Mouse (Mus musculus) kidney, embryonic 16.5 days (tissue): ENCODE data around the gene Nectin1. TPM values are rescaled to one million over a fixed set of nuclear protein-coding genes. Genes with fewer than 3 reads are reported as not detected.

ENCODE experiments used
- ATAC-seq: fragments of 200-750 bp; cut with Nextera tagmentation; 2 replicates; pipeline ENCODE4 v1.8.0; 2017; ENCODE audit warnings: moderate TSS enrichment; ENCODE audit not compliant: low FRiP score, low TSS enrichment
- H3K27ac ChIP-seq: fragments of 300-500 bp; sonication (generic); 2 replicates; pipeline ENCODE4 v1.5.1; 2014; ENCODE audit warnings: low read length
- H3K27me3 ChIP-seq: fragments of 300-500 bp; sonication (generic); 2 replicates; pipeline ENCODE4 v1.6.1; 2014; ENCODE audit warnings: low read length, control low read depth, mixed read lengths; ENCODE audit not compliant: insufficient read depth
- H3K36me3 ChIP-seq: fragments of 300-500 bp; sonication (generic); 2 replicates; pipeline ENCODE4 v1.6.1; 2014; ENCODE audit warnings: low read length, control low read depth, mixed read lengths; ENCODE audit not compliant: insufficient read depth
- H3K4me1 ChIP-seq: fragments of 300-500 bp; sonication (generic); 2 replicates; pipeline ENCODE4 v1.6.1; 2014; ENCODE audit warnings: low read length, control low read depth, mixed read lengths; ENCODE audit not compliant: insufficient read depth
- H3K4me2 ChIP-seq: fragments of 300-500 bp; sonication (generic); replicated peaks from 2 replicates; pipeline ENCODE4 v1.6.1; 2014; ENCODE audit warnings: low read depth, low read length
- H3K4me3 ChIP-seq: fragments of 300-500 bp; sonication (generic); 2 replicates; pipeline ENCODE4 v1.5.1; 2014; ENCODE audit warnings: mild to moderate bottlenecking, low read length
- H3K9ac ChIP-seq: fragments of 300-500 bp; sonication (generic); replicated peaks from 2 replicates; pipeline ENCODE4 v1.6.1; 2014; ENCODE audit warnings: low read length
- H3K9me3 ChIP-seq: fragments of 300-500 bp; sonication (generic); 2 replicates; pipeline ENCODE4 v1.6.1; 2016; ENCODE audit warnings: low read length, control low read depth
- WGBS: fragments of 180-500 bp; shearing (Covaris S2); extraction: QIAGEN DNeasy Blood & Tissue Kit; methylation state at CpG from one replicate; pipeline ENCODE4 v1.1.7; 2014; 5-methylcytosine and 5-hydroxymethylcytosine counted together
- polyA plus RNA-seq: library from polyadenylated mRNA; unstranded; fragments of >200 nt; fragmentation: Nextera tagmentation; extraction: Ambion mirVana; gene quantifications from 2 replicates; pipeline ENCODE4 v1.2.1, GENCODE M21; 2015

Nectin1 gene
- polyA plus RNA-seq, 1 experiment from 2014 or later, result 4.7 TPM

DNA sequence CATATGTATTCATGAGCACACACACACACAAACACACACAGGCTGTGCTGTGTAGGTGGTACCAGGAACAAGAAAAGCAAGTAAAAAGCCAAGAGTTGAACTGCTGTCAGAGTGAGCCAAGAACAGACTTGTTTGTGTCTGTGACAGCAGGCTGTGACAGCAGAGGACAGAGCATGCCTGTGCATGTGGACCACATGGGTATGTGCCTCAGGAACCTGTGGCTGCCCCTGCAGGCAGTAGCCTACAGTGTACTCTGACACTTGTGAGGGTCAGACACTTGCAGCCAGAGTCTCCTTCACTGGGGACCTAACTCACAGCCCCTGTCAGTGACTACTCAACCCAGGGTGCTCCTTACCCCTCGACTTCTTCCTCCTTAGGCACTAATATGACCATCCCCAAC lies 23.7 kb upstream of the Nectin1 start:
- no peak overlapping the region for H3K4me3 ChIP-seq
- ATAC-seq, result no peak
- H3K27ac ChIP-seq, result no peak overlapping the region
- H3K4me2 ChIP-seq, result no peak overlapping the region
- no peaks in the 10 kb centered on the region for H3K9me3 ChIP-seq
- no peak overlapping the region for H3K9ac ChIP-seq
- H3K36me3 ChIP-seq, result no peaks in the 10 kb centered on the region
- H3K4me1 ChIP-seq, result no peaks in the 10 kb centered on the region
- WGBS, result 72% methylated on average over 1 of the region's 1 CpGs
- H3K27me3 ChIP-seq, result peaks cover 3% of the 10 kb centered on the region; the same call in 1 of the 2 replicates

DNA sequence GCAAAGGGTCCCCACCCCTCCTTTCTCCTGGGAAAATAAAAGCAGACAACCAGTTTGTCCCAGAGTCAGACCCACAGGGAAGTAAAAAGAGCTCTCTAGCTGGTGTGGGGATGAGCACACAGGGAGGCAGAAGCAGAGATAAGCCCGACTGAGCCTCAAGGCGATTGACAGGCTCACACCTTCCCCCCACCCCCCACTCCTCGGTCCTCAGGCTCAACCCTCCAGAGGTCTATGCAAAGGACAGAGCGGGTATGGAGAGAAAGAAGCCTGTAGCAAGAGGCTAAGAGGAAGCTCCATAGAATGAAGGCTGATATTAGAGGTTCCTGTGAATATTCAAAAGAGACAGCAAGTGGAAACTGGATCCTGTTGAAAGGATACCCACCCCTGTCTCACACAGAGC lies 19.7 kb upstream of the Nectin1 start:
- Histone ChIP-seq H3K27ac (no peak overlapping the region), H3K4me2 (no peak overlapping the region), H3K4me1 (0 out of 2 replicates have a peak, but pooled peaks cover 2% of the 10 kb centered on the region), H3K9ac (no peak overlapping the region), H3K9me3 (no peaks in the 10 kb centered on the region), H3K4me3 (no peak overlapping the region), H3K36me3 (no peaks in the 10 kb centered on the region), H3K27me3 (peaks cover 6% of the 10 kb centered on the region; the same call in 1 of the 2 replicates)
- no peak for ATAC-seq
- 33% methylated on average over 4 of the region's 4 CpGs for WGBS

DNA sequence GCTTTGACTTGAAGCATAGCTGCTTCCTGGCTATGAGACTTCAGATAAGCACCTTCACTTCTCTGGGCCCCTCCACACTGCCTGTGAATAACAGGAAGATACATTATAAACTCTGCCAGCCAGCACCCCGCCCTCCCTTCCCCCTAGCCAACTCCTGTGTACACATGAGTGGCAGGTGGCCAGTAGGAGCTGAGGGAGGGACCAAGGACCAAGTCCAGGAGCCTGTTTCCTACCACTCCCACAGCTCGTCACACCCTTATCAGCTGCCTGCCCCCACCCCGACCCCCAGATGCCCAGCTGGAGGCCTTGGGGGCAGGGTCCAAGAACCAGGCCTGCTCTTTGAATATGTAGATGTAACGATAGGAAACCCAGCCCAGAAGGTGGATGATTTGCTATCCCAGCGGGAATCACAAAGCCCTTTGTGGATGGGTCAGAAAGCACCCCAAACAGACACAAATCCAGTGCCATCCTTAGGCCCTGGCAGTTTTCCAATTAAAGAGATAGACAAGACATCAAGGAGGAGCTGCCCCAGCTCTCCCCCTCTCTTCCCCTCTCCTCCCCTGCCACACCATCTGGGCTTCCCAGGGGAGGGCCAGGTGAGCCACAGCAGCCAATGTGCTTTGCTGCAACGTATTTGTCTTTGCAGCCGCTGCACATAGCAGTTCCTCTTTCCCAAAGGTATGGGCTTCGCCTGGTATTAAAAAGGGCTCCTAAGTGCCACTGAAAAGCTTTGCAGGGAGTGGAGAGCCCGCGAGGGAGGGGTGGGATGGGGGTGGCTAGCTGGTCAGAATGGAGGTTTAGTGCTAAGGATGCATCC lies 14.1 kb upstream of the Nectin1 start:
- ATAC-seq, result no peak
- Histone ChIP-seq H3K9ac (no peak overlapping the region), H3K36me3 (no peaks in the 10 kb centered on the region), H3K4me2 (no peak overlapping the region), H3K4me3 (no peak overlapping the region), H3K9me3 (no peaks in the 10 kb centered on the region), H3K27me3 (peaks cover 13% of the 10 kb centered on the region), H3K27ac (no peak overlapping the region), H3K4me1 (peaks cover 26% of the 10 kb centered on the region)
- 16% methylated on average over 10 of the region's 10 CpGs for WGBS

DNA sequence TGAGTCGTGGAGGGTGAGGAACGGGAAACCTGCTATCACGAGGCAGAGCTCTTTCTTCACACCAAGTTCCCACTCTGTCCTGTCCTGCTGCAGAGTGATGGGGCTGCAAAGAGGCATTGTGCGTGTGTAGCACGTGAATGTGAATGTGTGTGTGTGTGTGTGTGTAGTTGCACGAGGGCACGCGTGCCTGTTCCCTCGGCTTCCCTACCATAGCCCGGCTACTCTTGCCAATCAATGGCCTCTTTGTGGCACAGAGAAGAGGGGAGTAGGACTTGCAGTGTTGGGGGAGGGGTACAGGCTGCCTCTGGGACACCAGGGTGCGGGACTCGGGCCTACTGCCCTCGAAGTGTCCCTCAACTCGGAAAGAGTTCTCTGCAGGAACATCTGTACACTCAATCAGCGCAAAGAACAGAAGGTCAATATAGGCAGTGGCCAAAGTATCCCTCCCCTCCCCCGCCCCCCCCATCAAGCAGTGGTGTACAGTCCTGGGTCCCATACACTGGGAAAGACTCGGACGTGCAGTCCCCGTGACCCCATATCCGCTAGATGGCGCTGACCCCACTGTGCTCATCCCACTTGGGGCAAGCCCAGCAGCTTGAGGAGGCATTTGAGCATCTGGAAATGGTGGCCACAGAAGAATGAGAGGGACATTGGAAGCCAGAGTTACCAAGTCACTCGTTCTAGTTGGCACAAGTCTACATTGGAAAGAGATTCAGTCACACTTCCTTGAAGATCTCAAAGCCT lies 13.3 kb upstream of the Nectin1 start:
- no peak overlapping the region for H3K27ac ChIP-seq

DNA sequence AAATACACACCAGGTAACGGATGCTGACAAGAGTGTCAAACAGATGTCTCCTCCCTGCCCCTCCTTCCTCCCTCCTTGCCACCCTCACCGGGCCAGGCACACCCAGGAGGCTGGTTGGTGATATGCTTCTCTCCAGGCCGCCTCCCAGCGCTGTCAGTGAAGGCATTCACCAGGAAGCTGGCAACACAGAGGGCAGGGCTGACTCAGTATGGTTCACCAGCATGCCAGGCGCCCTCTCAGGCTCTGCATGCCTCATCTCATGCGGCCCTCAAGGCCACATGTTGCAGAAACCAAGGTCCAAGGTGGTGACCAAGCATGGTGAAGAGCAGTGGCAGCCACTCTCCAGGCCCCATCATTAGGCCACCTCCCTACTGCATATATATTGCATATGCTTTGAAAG lies 11.9 kb upstream of the Nectin1 start:
- no peak overlapping the region for H3K27ac ChIP-seq
- H3K4me1 ChIP-seq, result peaks cover 28% of the 10 kb centered on the region

More for the DNA sequence above, 13.3 kb upstream of the Nectin1 start:
- H3K9ac ChIP-seq, result no peak overlapping the region
- peak; percentile 49; the same call in 1 of the 2 replicates for ATAC-seq
- WGBS, result 17% methylated on average over 22 of the region's 22 CpGs
- no peak overlapping the region for H3K4me2 ChIP-seq
- H3K27me3 ChIP-seq, result peaks cover 13% of the 10 kb centered on the region
- no peaks in the 10 kb centered on the region for H3K9me3 ChIP-seq
- peaks cover 26% of the 10 kb centered on the region for H3K4me1 ChIP-seq
- no peaks in the 10 kb centered on the region for H3K36me3 ChIP-seq
- no peak overlapping the region for H3K4me3 ChIP-seq

DNA sequence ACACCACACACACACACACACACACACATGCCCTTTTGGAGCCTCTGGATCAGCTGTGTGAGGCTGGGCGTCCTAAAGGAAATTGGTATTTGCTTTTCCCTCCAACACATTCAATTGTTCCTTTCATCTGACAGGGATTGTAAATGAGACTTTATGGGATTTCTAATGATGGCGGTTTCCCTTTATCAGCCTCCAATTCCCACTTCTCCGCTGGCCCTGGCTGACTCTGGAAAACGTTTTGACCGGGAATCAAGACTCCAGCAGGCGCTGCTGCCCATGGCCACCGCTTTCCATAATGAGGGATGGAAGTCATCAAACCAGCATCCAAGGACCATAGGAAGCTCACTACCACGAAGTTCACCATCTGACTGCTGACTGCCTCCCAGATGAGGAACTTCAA lies 11.1 kb upstream of the Nectin1 start:
- WGBS, result 18% methylated on average over 8 of the region's 8 CpGs
- Histone ChIP-seq H3K27me3 (peaks cover 12% of the 10 kb centered on the region), H3K4me1 (peaks cover 36% of the 10 kb centered on the region), H3K36me3 (no peaks in the 10 kb centered on the region), H3K9ac (no peak overlapping the region), H3K4me2 (no peak overlapping the region), H3K27ac (no peak overlapping the region), H3K4me3 (no peak overlapping the region), H3K9me3 (no peaks in the 10 kb centered on the region)
- no peak for ATAC-seq

More for the DNA sequence above, 11.9 kb upstream of the Nectin1 start:
- H3K4me3 ChIP-seq, result no peak overlapping the region
- H3K36me3 ChIP-seq, result no peaks in the 10 kb centered on the region
- no peak for ATAC-seq
- WGBS, result 69% methylated on average over 6 of the region's 6 CpGs
- H3K4me2 ChIP-seq, result no peak overlapping the region
- no peaks in the 10 kb centered on the region for H3K9me3 ChIP-seq
- H3K9ac ChIP-seq, result no peak overlapping the region
- H3K27me3 ChIP-seq, result peaks cover 13% of the 10 kb centered on the region

DNA sequence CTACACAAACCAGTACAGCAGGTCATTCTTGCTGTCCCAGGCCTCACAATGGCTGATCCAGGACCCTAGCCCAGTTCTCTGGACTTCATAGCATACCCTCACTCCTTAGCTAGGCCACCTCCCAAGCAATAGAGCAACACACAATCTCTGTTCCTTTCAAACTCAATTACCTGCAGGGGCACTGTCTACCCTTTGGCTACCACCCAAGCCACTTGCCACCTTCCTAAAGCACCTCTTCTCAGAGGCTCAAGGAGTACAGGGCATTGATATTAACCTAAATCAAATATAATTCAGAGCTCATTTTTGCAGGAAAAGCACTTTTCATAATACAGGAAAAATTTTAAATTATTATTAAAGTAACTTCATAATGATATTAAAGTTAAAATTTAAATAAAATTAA lies 8.8 kb upstream of the Nectin1 start:
- Histone ChIP-seq H3K4me3 (no peak overlapping the region), H3K9me3 (no peaks in the 10 kb centered on the region), H3K27me3 (peaks cover 17% of the 10 kb centered on the region), H3K36me3 (no peaks in the 10 kb centered on the region), H3K4me2 (no peak overlapping the region), H3K4me1 (peaks cover 35% of the 10 kb centered on the region), H3K27ac (no peak overlapping the region), H3K9ac (no peak overlapping the region)
- ATAC-seq, result no peak

DNA sequence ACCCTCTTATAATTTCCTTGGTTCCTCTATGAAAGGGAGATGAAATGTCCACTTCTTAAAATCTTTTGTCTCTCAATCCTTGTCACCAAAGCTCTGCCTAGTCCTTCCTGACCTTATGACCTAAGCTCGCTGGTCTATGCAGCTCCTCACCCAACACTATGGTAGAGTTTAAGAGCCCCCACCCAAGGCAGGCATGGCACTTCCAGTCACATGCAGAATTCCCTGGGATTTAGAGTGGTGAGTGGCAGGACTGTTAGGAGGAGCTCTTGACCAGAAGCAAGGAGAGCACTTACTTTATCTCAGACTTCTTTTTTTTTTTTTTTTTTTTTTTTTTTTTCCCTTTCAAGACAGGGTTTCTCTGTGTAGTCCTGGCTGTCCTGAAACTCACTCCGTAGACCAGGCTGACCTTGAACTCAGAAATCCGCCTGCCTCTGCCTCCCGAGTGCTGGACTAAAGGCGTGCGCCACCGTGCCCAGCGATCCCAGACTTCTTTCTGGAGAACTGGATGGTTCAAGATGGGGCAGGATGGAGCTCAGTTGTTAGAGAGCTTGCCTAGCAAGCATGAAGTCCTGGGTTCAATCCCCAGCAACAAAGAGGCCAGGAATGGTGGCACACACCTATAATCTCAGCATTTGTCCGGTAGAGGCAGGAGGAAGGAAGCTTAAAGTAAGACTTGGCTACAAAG lies 7.6 kb upstream of the Nectin1 start:
- ATAC-seq, result no peak
- H3K9ac ChIP-seq, result no peak overlapping the region
- H3K27me3 ChIP-seq, result peaks cover 13% of the 10 kb centered on the region
- 93% methylated on average over 9 of the region's 9 CpGs for WGBS
- peaks cover 31% of the 10 kb centered on the region for H3K4me1 ChIP-seq
- H3K4me3 ChIP-seq, result no peak overlapping the region
- no peak overlapping the region for H3K4me2 ChIP-seq
- no peaks in the 10 kb centered on the region for H3K36me3 ChIP-seq
- H3K27ac ChIP-seq, result no peak overlapping the region
- no peaks in the 10 kb centered on the region for H3K9me3 ChIP-seq

DNA sequence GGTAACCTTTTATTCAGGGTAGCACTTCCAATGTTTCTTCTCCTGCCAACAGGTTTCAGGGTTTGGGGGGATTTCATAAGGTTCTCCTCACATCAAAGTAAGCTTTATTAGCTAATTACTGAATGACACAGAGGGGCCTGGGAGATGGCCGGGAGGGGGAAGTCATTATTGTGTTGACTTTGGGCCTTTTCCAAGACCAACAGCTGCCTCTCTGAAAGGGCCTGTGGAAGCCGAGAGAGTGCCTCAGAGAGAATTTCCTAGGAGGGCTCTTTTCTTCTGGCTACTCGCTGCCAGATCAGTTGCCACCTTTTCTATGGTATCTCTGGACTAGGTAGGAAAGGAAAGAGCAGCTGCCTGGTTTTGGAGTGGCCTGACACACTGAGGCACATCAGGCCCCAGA lies 6.5 kb upstream of the Nectin1 start:
- WGBS, result 8% methylated on average over 3 of the region's 3 CpGs
- H3K27me3 ChIP-seq, result peaks cover 13% of the 10 kb centered on the region; the same call in 1 of the 2 replicates
- peak; percentile 16; the same call in 1 of the 2 replicates for ATAC-seq
- 0 out of 2 replicates have a peak overlapping the region, but pooled peaks have one; percentile 3 for H3K4me3 ChIP-seq
- H3K4me2 ChIP-seq, result peak overlapping the region; percentile 35
- no peaks in the 10 kb centered on the region for H3K36me3 ChIP-seq
- no peaks in the 10 kb centered on the region for H3K9me3 ChIP-seq
- H3K4me1 ChIP-seq, result peaks cover 30% of the 10 kb centered on the region
- H3K9ac ChIP-seq, result 0 out of 2 replicates have a peak overlapping the region, but pooled peaks have one; percentile 9
- H3K27ac ChIP-seq, result peak overlapping the region; percentile 71
